Mouse (Mus musculus): ENCODE data around the gene Gm17490. TPM values are rescaled to one million over a fixed set of nuclear protein-coding genes. Genes with fewer than 3 reads are reported as not detected.
"Not testable (repeated sequence)": the region's sequence is repeated elsewhere in the genome, so short reads cannot be mapped to it uniquely, and the experiment has no call there.

The Gm17490 gene
- polyA plus RNA-seq, 1 experiment, result not detected

- H3K4me3 ChIP-seq (ENCODE audit: low read depth, low read length), result no peak overlapping the region
- no peak overlapping the region for H3K27ac ChIP-seq (ENCODE audit: insufficient read depth, low read length)
- peaks cover 2% of the 10 kb centered on the region for H3K4me1 ChIP-seq (ENCODE audit: control insufficient read depth, insufficient read depth, low read length)
- no peaks in the 10 kb centered on the region for H3K36me3 ChIP-seq (ENCODE audit: control insufficient read depth, insufficient read depth, low read length, poor library complexity, severe bottlenecking)
- no peaks in the 10 kb centered on the region for H3K9me3 ChIP-seq (replicated peaks; ENCODE audit: control insufficient read depth, insufficient read depth, low read length, poor library complexity, severe bottlenecking)
- H3K9ac ChIP-seq (ENCODE audit: low read depth, poor library complexity, severe bottlenecking), result no peak overlapping the region
- no peaks in the 10 kb centered on the region for H3K27me3 ChIP-seq (ENCODE audit: control insufficient read depth, insufficient read depth, low read length, poor library complexity, severe bottlenecking)
- TF ChIP-seq EP300 (IDR thresholded peaks at IDR 0.05; ENCODE audit: insufficient read depth, low read depth, low read length) (no peak), POLR2A (IDR thresholded peaks at IDR 0.05; ENCODE audit: insufficient read depth, low read length) (no peak), CTCF (IDR thresholded peaks at IDR 0.05; ENCODE audit: low read depth, low read length) (no peak)
Measured at GRCm38 (mm10) chr2:11623173-11623572, 2.9 kb downstream of the Gm17490 start.

GRCm38 (mm10) chr2:11619598-11619997 lies 6.5 kb downstream of the Gm17490 start:
- H3K4me3 ChIP-seq (ENCODE audit: low read depth, low read length), result no peak overlapping the region
- H3K36me3 ChIP-seq (ENCODE audit: control insufficient read depth, insufficient read depth, low read length, poor library complexity, severe bottlenecking), result no peaks in the 10 kb centered on the region
- no peaks in the 10 kb centered on the region for H3K27me3 ChIP-seq (ENCODE audit: control insufficient read depth, insufficient read depth, low read length, poor library complexity, severe bottlenecking)
- TF ChIP-seq POLR2A (IDR thresholded peaks at IDR 0.05; ENCODE audit: insufficient read depth, low read length) (no peak), EP300 (IDR thresholded peaks at IDR 0.05; ENCODE audit: insufficient read depth, low read depth, low read length) (no peak), CTCF (IDR thresholded peaks at IDR 0.05; ENCODE audit: low read depth, low read length) (no peak)
- H3K9ac ChIP-seq (ENCODE audit: low read depth, poor library complexity, severe bottlenecking), result no peak overlapping the region
- H3K27ac ChIP-seq (ENCODE audit: insufficient read depth, low read length), result no peak overlapping the region
- 0 out of 2 replicates have a peak, but pooled peaks cover 5% of the 10 kb centered on the region for H3K9me3 ChIP-seq (replicated peaks; ENCODE audit: control insufficient read depth, insufficient read depth, low read length, poor library complexity, severe bottlenecking)
- H3K4me1 ChIP-seq (ENCODE audit: control insufficient read depth, insufficient read depth, low read length), result peaks cover 2% of the 10 kb centered on the region

- H3K4me3 ChIP-seq (ENCODE audit: low read depth, low read length), result no peak overlapping the region
- no peaks in the 10 kb centered on the region for H3K27me3 ChIP-seq (ENCODE audit: control insufficient read depth, insufficient read depth, low read length, poor library complexity, severe bottlenecking)
- H3K36me3 ChIP-seq (ENCODE audit: control insufficient read depth, insufficient read depth, low read length, poor library complexity, severe bottlenecking), result no peaks in the 10 kb centered on the region
- H3K9me3 ChIP-seq (replicated peaks; ENCODE audit: control insufficient read depth, insufficient read depth, low read length, poor library complexity, severe bottlenecking), result 0 out of 2 replicates have a peak, but pooled peaks cover 5% of the 10 kb centered on the region
- H3K4me1 ChIP-seq (ENCODE audit: control insufficient read depth, insufficient read depth, low read length), result peaks cover 2% of the 10 kb centered on the region
- no peak overlapping the region for H3K27ac ChIP-seq (ENCODE audit: insufficient read depth, low read length)
- TF ChIP-seq EP300 (IDR thresholded peaks at IDR 0.05; ENCODE audit: insufficient read depth, low read depth, low read length) (no peak), CTCF (IDR thresholded peaks at IDR 0.05; ENCODE audit: low read depth, low read length) (no peak), POLR2A (IDR thresholded peaks at IDR 0.05; ENCODE audit: insufficient read depth, low read length) (no peak)
- H3K9ac ChIP-seq (ENCODE audit: low read depth, poor library complexity, severe bottlenecking), result no peak overlapping the region
Measured at GRCm38 (mm10) chr2:11616846-11617245, 9.2 kb downstream of the Gm17490 start.

GRCm38 (mm10) chr2:11612939-11613338 lies 13.1 kb downstream of the Gm17490 start:
- H3K36me3 ChIP-seq (ENCODE audit: control insufficient read depth, insufficient read depth, low read length, poor library complexity, severe bottlenecking); H3K4me1 ChIP-seq (ENCODE audit: control insufficient read depth, insufficient read depth, low read length); H3K9ac ChIP-seq (ENCODE audit: low read depth, poor library complexity, severe bottlenecking); H3K9me3 ChIP-seq (replicated peaks; ENCODE audit: control insufficient read depth, insufficient read depth, low read length, poor library complexity, severe bottlenecking); H3K4me3 ChIP-seq (ENCODE audit: low read depth, low read length); H3K27ac ChIP-seq (ENCODE audit: insufficient read depth, low read length); H3K27me3 ChIP-seq (ENCODE audit: control insufficient read depth, insufficient read depth, low read length, poor library complexity, severe bottlenecking): not testable (repeated sequence)

GRCm38 (mm10) chr2:11606718-11607117 lies 19.3 kb downstream of the Gm17490 start:
- not testable (repeated sequence) for H3K4me1 ChIP-seq (ENCODE audit: control insufficient read depth, insufficient read depth, low read length); H3K27ac ChIP-seq (ENCODE audit: insufficient read depth, low read length); H3K36me3 ChIP-seq (ENCODE audit: control insufficient read depth, insufficient read depth, low read length, poor library complexity, severe bottlenecking); H3K27me3 ChIP-seq (ENCODE audit: control insufficient read depth, insufficient read depth, low read length, poor library complexity, severe bottlenecking); H3K4me3 ChIP-seq (ENCODE audit: low read depth, low read length); H3K9me3 ChIP-seq (replicated peaks; ENCODE audit: control insufficient read depth, insufficient read depth, low read length, poor library complexity, severe bottlenecking); H3K9ac ChIP-seq (ENCODE audit: low read depth, poor library complexity, severe bottlenecking)

GRCm38 (mm10) chr2:11604911-11605310 lies 21.2 kb downstream of the Gm17490 start:
- peaks cover 7% of the 10 kb centered on the region for H3K36me3 ChIP-seq (ENCODE audit: control insufficient read depth, insufficient read depth, low read length, poor library complexity, severe bottlenecking)
- TF ChIP-seq EP300 (IDR thresholded peaks at IDR 0.05; ENCODE audit: insufficient read depth, low read depth, low read length) (no peak), CTCF (IDR thresholded peaks at IDR 0.05; ENCODE audit: low read depth, low read length) (no peak), POLR2A (IDR thresholded peaks at IDR 0.05; ENCODE audit: insufficient read depth, low read length) (no peak)
- no peaks in the 10 kb centered on the region for H3K27me3 ChIP-seq (ENCODE audit: control insufficient read depth, insufficient read depth, low read length, poor library complexity, severe bottlenecking)
- no peak overlapping the region for H3K4me3 ChIP-seq (ENCODE audit: low read depth, low read length)
- no peaks in the 10 kb centered on the region for H3K9me3 ChIP-seq (replicated peaks; ENCODE audit: control insufficient read depth, insufficient read depth, low read length, poor library complexity, severe bottlenecking)
- no peaks in the 10 kb centered on the region for H3K4me1 ChIP-seq (ENCODE audit: control insufficient read depth, insufficient read depth, low read length)
- H3K27ac ChIP-seq (ENCODE audit: insufficient read depth, low read length), result no peak overlapping the region
- H3K9ac ChIP-seq (ENCODE audit: low read depth, poor library complexity, severe bottlenecking), result no peak overlapping the region
